Mouse (Mus musculus) testis, adult 2 months (tissue): ENCODE data around the gene Coro2a.

Experiments used
- CTCF ChIP-seq: fragments of 200-500 bp; IDR thresholded peaks from 2 replicates; pipeline ENCODE4 v1.5.1; 2012; ENCODE audit warnings: low read depth, mild to moderate bottlenecking, inconsistent platforms, low read length, moderate library complexity; ENCODE audit not compliant: control insufficient read depth, insufficient read depth, insufficient replicate concordance
- POLR2A ChIP-seq: fragments of 200-500 bp; IDR thresholded peaks from 2 replicates; pipeline ENCODE4 v1.6.1; 2012; ENCODE audit warnings: low read depth, mild to moderate bottlenecking, inconsistent platforms, low read length, moderate library complexity; ENCODE audit not compliant: control insufficient read depth

GRCm38 (mm10) chr4:46601844-46602423 lies at the start of gene Coro2a:
- TF ChIP-seq CTCF (peak; percentile 93), POLR2A (peak; percentile 46; the same call in 1 of the 2 replicates)
